Mouse (Mus musculus) embryonic fibroblast, embryonic 13.5 days (primary cell): ENCODE measurements around the gene Inpp5f. TPM values are rescaled to one million over a fixed set of nuclear protein-coding genes. Genes with fewer than 3 reads are reported as not detected.

Source experiments
- H3K27ac ChIP-seq: 2 replicates; pipeline ENCODE4 v1.5.1; 2012; ENCODE audit warnings: low read length, control low read depth, inconsistent platforms; ENCODE audit not compliant: insufficient read depth
- H3K4me1 ChIP-seq: 2 replicates; pipeline ENCODE4 v1.6.1; 2011; ENCODE audit warnings: low read length; ENCODE audit not compliant: control insufficient read depth, insufficient read depth
- H3K4me3 ChIP-seq: 2 replicates; pipeline ENCODE4 v1.5.1; 2011; ENCODE audit warnings: mild to moderate bottlenecking, control low read depth, low read length; ENCODE audit not compliant: insufficient read depth
- CTCF ChIP-seq: IDR thresholded peaks from 2 replicates; pipeline ENCODE4 v1.5.1; 2011; ENCODE audit warnings: mild to moderate bottlenecking, control low read depth, low read length, moderate library complexity, borderline replicate concordance; ENCODE audit not compliant: insufficient read depth
- POLR2A ChIP-seq: IDR thresholded peaks from 2 replicates; pipeline ENCODE4 v1.6.1; 2011; ENCODE audit warnings: low read depth, mild to moderate bottlenecking, control low read depth, low read length, moderate library complexity
- polyA plus RNA-seq: library from polyadenylated mRNA; stranded (reverse); fragments of >200 nt; gene quantifications from 2 replicates; pipeline ENCODE4 v1.2.4, GENCODE M21; 2011; ENCODE audit warnings: low read depth; ENCODE audit not compliant: missing spikeins, insufficient read length

Gene Inpp5f
- polyA plus RNA-seq, 1 experiment, result 24.4 TPM

- TF ChIP-seq CTCF (no peak), POLR2A (no peak)
- H3K4me3 ChIP-seq, result no peak overlapping the region
- H3K4me1 ChIP-seq, result no peaks in the 10 kb centered on the region; the same call in 1 of the 2 replicates
- H3K27ac ChIP-seq, result no peak overlapping the region
These were observed 35.3 kb upstream of the Inpp5f start for GRCm38 (mm10) chr7:128575794-128576193.

GRCm38 (mm10) chr7:128577607-128578006 lies 33.5 kb upstream of the Inpp5f start:
- H3K4me3 ChIP-seq, result no peak overlapping the region
- TF ChIP-seq POLR2A (no peak), CTCF (no peak)
- no peak overlapping the region for H3K27ac ChIP-seq
- H3K4me1 ChIP-seq, result peaks cover 3% of the 10 kb centered on the region

GRCm38 (mm10) chr7:128578199-128578945 lies 32.8 kb upstream of the Inpp5f start:
- H3K27ac ChIP-seq, result no peak overlapping the region
- peaks cover 3% of the 10 kb centered on the region for H3K4me1 ChIP-seq
- no peak overlapping the region for H3K4me3 ChIP-seq
- TF ChIP-seq CTCF, result no peak
- TF ChIP-seq POLR2A, result no peak

DNA sequence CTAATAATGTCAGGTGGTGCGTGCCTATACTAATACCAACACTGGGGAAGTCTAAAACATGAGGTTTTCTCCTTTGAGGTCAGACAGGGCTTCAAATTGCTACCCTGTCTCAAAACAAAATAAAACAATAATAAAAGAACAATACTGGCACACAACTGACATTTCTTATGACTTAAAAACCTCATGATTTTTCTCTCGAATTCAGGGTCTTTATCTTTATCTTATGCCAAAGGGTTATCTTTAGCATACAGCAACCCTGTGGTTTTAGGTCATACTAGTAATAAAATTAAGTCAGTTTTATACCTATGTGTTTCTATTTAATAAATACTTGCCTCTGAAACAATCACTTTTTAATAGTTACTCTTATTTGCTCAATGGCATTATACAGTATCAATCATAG lies 31.7 kb upstream of the Inpp5f start:
- H3K4me3 ChIP-seq, result no peak overlapping the region
- H3K27ac ChIP-seq, result no peak overlapping the region
- peaks cover 3% of the 10 kb centered on the region for H3K4me1 ChIP-seq
- TF ChIP-seq CTCF (no peak), POLR2A (no peak)

- TF ChIP-seq POLR2A (no peak), CTCF (no peak)
- Histone ChIP-seq H3K4me3 (no peak overlapping the region), H3K27ac (no peak overlapping the region), H3K4me1 (peaks cover 3% of the 10 kb centered on the region)
These were observed 30.8 kb upstream of the Inpp5f start for GRCm38 (mm10) chr7:128580318-128580717.

- Histone ChIP-seq H3K27ac (no peak overlapping the region), H3K4me3 (no peak overlapping the region), H3K4me1 (peaks cover 3% of the 10 kb centered on the region)
- no peak for TF ChIP-seq CTCF
- TF ChIP-seq POLR2A, result no peak
These were observed 29.2 kb upstream of the Inpp5f start for GRCm38 (mm10) chr7:128581864-128582484.

DNA sequence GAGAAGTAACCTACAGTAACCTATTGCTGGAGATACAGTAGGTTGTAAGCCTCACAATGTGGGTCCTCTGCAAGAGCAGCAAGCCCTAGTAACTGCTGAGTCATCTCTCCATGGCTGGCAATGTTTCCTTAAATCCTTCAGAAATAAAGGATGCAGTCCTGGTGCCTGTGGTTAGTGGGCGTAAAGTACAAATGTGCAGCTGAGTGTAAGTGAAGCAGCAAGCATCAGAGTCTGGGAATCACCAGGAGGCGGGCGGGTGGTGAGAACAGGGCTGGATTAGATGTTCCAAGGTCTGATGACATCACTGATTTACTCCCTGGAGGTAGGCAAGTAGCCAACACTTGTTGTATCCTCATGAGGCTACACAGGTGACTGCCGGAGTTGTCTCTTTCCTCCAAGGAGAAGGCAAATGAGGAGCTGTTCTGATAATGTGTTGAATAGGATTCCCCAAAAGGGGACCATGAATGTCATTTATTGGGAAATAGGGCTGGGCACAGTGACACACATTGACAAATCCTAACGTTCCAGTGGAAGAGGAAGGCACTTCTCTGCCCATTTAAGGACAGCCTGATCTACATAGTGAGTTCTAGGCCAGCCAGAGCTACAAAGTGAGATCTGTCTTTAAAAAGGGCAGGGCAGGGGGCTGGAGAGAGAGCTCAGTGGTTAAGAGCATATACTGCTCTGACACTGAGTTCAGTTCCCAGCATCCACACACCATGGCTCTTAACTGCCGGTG lies 27.7 kb upstream of the Inpp5f start:
- TF ChIP-seq POLR2A, result no peak
- TF ChIP-seq CTCF, result no peak
- H3K4me3 ChIP-seq, result no peak overlapping the region
- H3K27ac ChIP-seq, result peak overlapping the region; percentile 31; the same call in 1 of the 2 replicates
- peaks cover 3% of the 10 kb centered on the region for H3K4me1 ChIP-seq

DNA sequence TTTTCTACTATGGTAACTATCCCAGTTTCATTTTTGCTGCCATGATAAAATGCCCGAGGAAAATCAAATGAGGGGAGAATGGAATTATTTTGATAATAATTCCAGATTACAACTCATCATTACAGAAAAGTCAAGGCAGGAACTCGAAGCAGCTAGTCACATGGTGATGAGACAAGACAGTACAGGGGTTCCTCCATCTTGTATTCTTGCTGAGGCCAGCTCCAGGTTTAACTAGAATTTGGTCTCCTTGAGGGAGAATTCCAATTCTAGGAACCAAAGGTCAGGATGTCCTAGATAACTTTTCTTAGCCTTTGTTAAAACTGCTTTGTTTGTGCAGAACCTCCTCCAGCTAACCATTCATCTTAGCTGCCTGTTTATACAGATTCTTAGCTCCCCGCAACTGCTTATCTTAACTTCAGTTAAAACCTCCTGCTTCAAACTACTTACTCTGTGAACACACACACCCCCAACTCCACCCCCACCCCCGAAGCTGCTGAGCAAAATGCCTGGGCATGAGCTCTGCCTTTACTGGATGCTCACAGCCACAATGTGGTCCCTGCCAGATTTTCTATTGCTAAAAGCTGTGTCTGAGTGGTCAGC lies 23.7 kb upstream of the Inpp5f start:
- Histone ChIP-seq H3K4me1 (peaks cover 8% of the 10 kb centered on the region), H3K4me3 (no peak overlapping the region), H3K27ac (no peak overlapping the region)
- no peak for TF ChIP-seq POLR2A
- TF ChIP-seq CTCF, result no peak

GRCm38 (mm10) chr7:128591345-128592084 lies 19.6 kb upstream of the Inpp5f start:
- H3K27ac ChIP-seq, result peak overlapping the region; percentile 47; the same call in 1 of the 2 replicates
- H3K4me3 ChIP-seq, result no peak overlapping the region
- TF ChIP-seq POLR2A, result no peak
- TF ChIP-seq CTCF, result no peak
- H3K4me1 ChIP-seq, result peaks cover 8% of the 10 kb centered on the region; the same call in 1 of the 2 replicates
